Mouse (Mus musculus) megakaryocyte, embryonic 14.5 days (primary cell): ENCODE data around the gene Map1lc3b.

ENCODE experiments used
- FLI1 ChIP-seq: IDR thresholded peaks from 2 replicates; pipeline ENCODE4 v1.6.1; 2012; ENCODE audit warnings: low read length, inconsistent platforms, mixed read lengths
- GATA1 ChIP-seq: IDR thresholded peaks from 3 replicates; pipeline ENCODE4 v1.6.1; 2012; ENCODE audit warnings: mixed read lengths, low read length, inconsistent platforms, borderline replicate concordance

GRCm38 (mm10) chr8:121544276-121544785 is 45.8 kb upstream of the Map1lc3b start, which contains the start of gene 1700018B08Rik:
- TF ChIP-seq GATA1 (no peak), FLI1 (no peak)
